Mouse (Mus musculus) embryonic facial prominence, embryonic 12.5 days (tissue): ENCODE results near the gene Ppp2r2d. TPM values are rescaled to one million over a fixed set of nuclear protein-coding genes. Genes with fewer than 3 reads are reported as not detected.

ENCODE experiments used
- ATAC-seq: fragments of 200-750 bp; cut with Nextera tagmentation; 2 replicates; pipeline ENCODE4 v1.8.0; 2017; ENCODE audit not compliant: insufficient number of reproducible peaks, insufficient read depth, low FRiP score, low TSS enrichment
- H3K27ac ChIP-seq: fragments of 300-500 bp; sonication (generic); 2 replicates; pipeline ENCODE4 v1.5.1; 2016; ENCODE audit warnings: mild to moderate bottlenecking
- H3K27me3 ChIP-seq: fragments of 300-500 bp; sonication (generic); 2 replicates; pipeline ENCODE4 v1.6.1; 2016; ENCODE audit warnings: mild to moderate bottlenecking, moderate library complexity
- H3K36me3 ChIP-seq: fragments of 300-500 bp; sonication (generic); 2 replicates; pipeline ENCODE4 v1.6.1; 2016; ENCODE audit warnings: mild to moderate bottlenecking
- H3K4me1 ChIP-seq: fragments of 300-500 bp; sonication (generic); 2 replicates; pipeline ENCODE4 v1.6.1; 2016
- H3K4me2 ChIP-seq: fragments of 300-500 bp; sonication (generic); replicated peaks from 2 replicates; pipeline ENCODE4 v1.6.1; 2016; ENCODE audit warnings: mild to moderate bottlenecking, moderate library complexity
- H3K4me3 ChIP-seq: fragments of 300-500 bp; sonication (generic); 2 replicates; pipeline ENCODE4 v1.5.1; 2016; ENCODE audit warnings: mild to moderate bottlenecking
- H3K9ac ChIP-seq: fragments of 300-500 bp; sonication (generic); 2 replicates; pipeline ENCODE4 v1.6.1; 2016; ENCODE audit warnings: mild to moderate bottlenecking, moderate library complexity
- H3K9me3 ChIP-seq: fragments of 300-500 bp; sonication (generic); 2 replicates; pipeline ENCODE4 v1.6.1; 2016; ENCODE audit warnings: mild to moderate bottlenecking, moderate library complexity
- WGBS: fragments of 180-500 bp; shearing (Covaris S2); methylation state at CpG from one replicate; pipeline ENCODE4 v1.1.7; 2016; 5-methylcytosine and 5-hydroxymethylcytosine counted together
- polyA plus RNA-seq: library from polyadenylated mRNA; unstranded; fragments of >200 nt; fragmentation: Nextera tagmentation; extraction: Ambion mirVana; gene quantifications from 2 replicates; pipeline ENCODE4 v1.2.1, GENCODE M21; 2016

Gene Ppp2r2d
- polyA plus RNA-seq, 1 experiment from 2014 or later = 51.7 TPM

- peak; percentile 45; the same call in 1 of the 2 replicates for ATAC-seq
- no peak overlapping the region for H3K9ac ChIP-seq
- H3K9me3 ChIP-seq = no peaks in the 10 kb centered on the region
- 0 out of 2 replicates have a peak overlapping the region, but pooled peaks have one; percentile 27 for H3K27ac ChIP-seq
- WGBS = 7% methylated on average over 7 of the region's 7 CpGs
- H3K4me3 ChIP-seq = peak overlapping the region; percentile 17
- peak overlapping the region; percentile 69 for H3K4me2 ChIP-seq
- peaks cover 26% of the 10 kb centered on the region for H3K4me1 ChIP-seq
- H3K36me3 ChIP-seq = no peaks in the 10 kb centered on the region
- no peaks in the 10 kb centered on the region for H3K27me3 ChIP-seq
Observed at GRCm38 (mm10) chr7:138907043-138907442, 61.2 kb downstream of the Ppp2r2d start.

- Histone ChIP-seq H3K4me1 (peaks cover 26% of the 10 kb centered on the region), H3K27ac (no peak overlapping the region), H3K9ac (no peak overlapping the region)
Observed at GRCm38 (mm10) chr7:138907976-138908375, 62.1 kb downstream of the Ppp2r2d start.

GRCm38 (mm10) chr7:138908768-138909276 is 62.9 kb downstream of the Ppp2r2d start:
- Histone ChIP-seq H3K27ac (peak overlapping the region; percentile 77), H3K36me3 (no peaks in the 10 kb centered on the region), H3K4me2 (peak overlapping the region; percentile 69), H3K9ac (peak overlapping the region; percentile 81), H3K27me3 (no peaks in the 10 kb centered on the region), H3K9me3 (no peaks in the 10 kb centered on the region), H3K4me3 (peak overlapping the region; percentile 86), H3K4me1 (peaks cover 26% of the 10 kb centered on the region)
- 2% methylated on average over 10 of the region's 10 CpGs for WGBS
- ATAC-seq = no peak

More at GRCm38 (mm10) chr7:138907976-138908375, 62.1 kb downstream of the Ppp2r2d start:
- Histone ChIP-seq H3K36me3 (no peaks in the 10 kb centered on the region), H3K4me3 (peak overlapping the region; percentile 86), H3K4me2 (peak overlapping the region; percentile 69), H3K9me3 (no peaks in the 10 kb centered on the region), H3K27me3 (no peaks in the 10 kb centered on the region)
- ATAC-seq = no peak
- 52% methylated on average over 5 of the region's 5 CpGs for WGBS

- H3K4me3 ChIP-seq = peak within 1 kb of the TSS; percentile 86
- H3K4me2 ChIP-seq = peak within 1 kb of the TSS; percentile 69
- H3K9ac ChIP-seq = peak within 1 kb of the TSS; percentile 81
- H3K36me3 ChIP-seq = no peaks in the 10 kb centered on the region
- H3K27ac ChIP-seq = peak within 1 kb of the TSS; percentile 77
- peak; percentile 90 for ATAC-seq
- H3K9me3 ChIP-seq = no peaks in the 10 kb centered on the region
- WGBS = under 1% methylated on average over 63 of the region's 66 CpGs
- no peaks in the 10 kb centered on the region for H3K27me3 ChIP-seq
- peaks cover 26% of the 10 kb centered on the region for H3K4me1 ChIP-seq
Observed at GRCm38 (mm10) chr7:138909277-138910192, 63.7 kb downstream of the Ppp2r2d start, which contains the start of gene Bnip3. TSS of gene Bnip3 (minus strand) at chr7:138909519.

- WGBS = 14% methylated on average over 7 of the region's 7 CpGs
- H3K27me3 ChIP-seq = no peaks in the 10 kb centered on the region
Observed at GRCm38 (mm10) chr7:138910193-138910562, 64.3 kb downstream of the Ppp2r2d start.

GRCm38 (mm10) chr7:138913616-138914015 is 67.7 kb downstream of the Ppp2r2d start:
- WGBS = 78% methylated on average over 3 of the region's 3 CpGs
- ATAC-seq = no peak
- H3K4me3 ChIP-seq = no peak overlapping the region

More at GRCm38 (mm10) chr7:138910193-138910562, 64.3 kb downstream of the Ppp2r2d start:
- ATAC-seq = no peak
- Histone ChIP-seq H3K4me3 (peak overlapping the region; percentile 86), H3K4me1 (peaks cover 26% of the 10 kb centered on the region), H3K27ac (peak overlapping the region; percentile 77), H3K4me2 (peak overlapping the region; percentile 69), H3K9ac (peak overlapping the region; percentile 81), H3K9me3 (no peaks in the 10 kb centered on the region), H3K36me3 (no peaks in the 10 kb centered on the region)

GRCm38 (mm10) chr7:138919156-138919944 is 73.5 kb downstream of the Ppp2r2d start:
- Histone ChIP-seq H3K27me3 (no peaks in the 10 kb centered on the region), H3K9me3 (no peaks in the 10 kb centered on the region), H3K27ac (no peak overlapping the region), H3K4me2 (peak overlapping the region; percentile 67), H3K4me3 (peak overlapping the region; percentile 32), H3K9ac (peak overlapping the region; percentile 44), H3K4me1 (peaks cover 8% of the 10 kb centered on the region; the same call in 1 of the 2 replicates), H3K36me3 (no peaks in the 10 kb centered on the region)
- WGBS = 4% methylated on average over 26 of the region's 26 CpGs
- no peak for ATAC-seq

More at GRCm38 (mm10) chr7:138913616-138914015, 67.7 kb downstream of the Ppp2r2d start:
- Histone ChIP-seq H3K36me3 (no peaks in the 10 kb centered on the region), H3K9me3 (no peaks in the 10 kb centered on the region), H3K27me3 (no peaks in the 10 kb centered on the region), H3K9ac (no peak overlapping the region), H3K4me1 (peaks cover 5% of the 10 kb centered on the region), H3K27ac (no peak overlapping the region), H3K4me2 (no peak overlapping the region)

GRCm38 (mm10) chr7:138921611-138922010 is 75.7 kb downstream of the Ppp2r2d start:
- H3K4me1 ChIP-seq = peaks cover 8% of the 10 kb centered on the region; the same call in 1 of the 2 replicates
- H3K27me3 ChIP-seq = no peaks in the 10 kb centered on the region
- 93% methylated on average over 8 of the region's 8 CpGs for WGBS
- H3K27ac ChIP-seq = no peak overlapping the region
- H3K36me3 ChIP-seq = no peaks in the 10 kb centered on the region
- no peak overlapping the region for H3K4me2 ChIP-seq
- ATAC-seq = no peak
- no peak overlapping the region for H3K9ac ChIP-seq
- no peak overlapping the region for H3K4me3 ChIP-seq
- no peaks in the 10 kb centered on the region for H3K9me3 ChIP-seq

- H3K9ac ChIP-seq = no peak overlapping the region
- H3K27ac ChIP-seq = no peak overlapping the region
- H3K4me1 ChIP-seq = peaks cover 8% of the 10 kb centered on the region; the same call in 1 of the 2 replicates
- no peak overlapping the region for H3K4me3 ChIP-seq
- no peaks in the 10 kb centered on the region for H3K27me3 ChIP-seq
- ATAC-seq = no peak
- no peak overlapping the region for H3K4me2 ChIP-seq
- no peaks in the 10 kb centered on the region for H3K9me3 ChIP-seq
- H3K36me3 ChIP-seq = no peaks in the 10 kb centered on the region
- WGBS = 4% methylated on average over 3 of the region's 3 CpGs
Observed at GRCm38 (mm10) chr7:138923756-138924425, 78.0 kb downstream of the Ppp2r2d start.

- Histone ChIP-seq H3K27me3 (no peaks in the 10 kb centered on the region), H3K27ac (no peak overlapping the region), H3K36me3 (no peaks in the 10 kb centered on the region), H3K9me3 (no peaks in the 10 kb centered on the region), H3K4me3 (no peak overlapping the region), H3K4me2 (no peak overlapping the region), H3K9ac (no peak overlapping the region), H3K4me1 (no peaks in the 10 kb centered on the region)
- ATAC-seq = no peak
- WGBS = 90% methylated on average over 4 of the region's 4 CpGs
Observed at GRCm38 (mm10) chr7:138928456-138928855, 82.6 kb downstream of the Ppp2r2d start.
